Mouse (Mus musculus) left cerebral cortex, adult 9 months (tissue): Measurements from ENCODE around the gene Fam43b.
"Not testable (repeated sequence)": the region's sequence is repeated elsewhere in the genome, so short reads cannot be mapped to it uniquely, and the experiment has no call there.

ENCODE experiments used
- DNase-seq, 2 experiments: peaks; one replicate each; pipeline ENCODE4 v3.0.0; 2022; ENCODE audit warnings: low spot score in 2 of 2

Fam43b gene

GRCm38 (mm10) chr4:138395971-138396645, at the start of gene Fam43b:
Fam43b (minus strand) TSS chr4:138396528.
- peak in 1 of 2 experiments; percentile 83 for DNase-seq

- no peak for DNase-seq
Observed at GRCm38 (mm10) chr4:138444941-138445340, 48.6 kb upstream of the Fam43b start.

DNA sequence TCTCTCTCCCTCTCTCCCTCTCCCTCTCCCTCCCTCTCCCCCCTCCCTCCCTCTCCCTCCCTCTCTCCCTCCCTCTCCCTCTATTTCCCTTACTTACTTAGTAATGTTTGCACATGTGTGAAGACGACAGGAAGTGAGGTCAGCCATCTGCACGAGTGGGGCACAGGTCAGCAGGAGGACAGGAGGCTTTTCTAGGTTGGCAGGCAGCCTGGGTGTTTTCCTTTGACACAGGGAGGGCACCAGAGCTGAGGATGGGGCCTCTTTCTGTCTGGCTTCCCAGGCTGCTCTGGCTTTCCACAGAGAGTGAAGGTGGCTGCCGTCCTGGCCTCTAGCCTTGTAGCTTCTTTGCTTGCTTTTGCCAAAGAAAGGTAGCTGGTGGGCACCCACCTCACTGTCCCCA, 43.7 kb upstream of the Fam43b start:
- no peak for DNase-seq

DNA sequence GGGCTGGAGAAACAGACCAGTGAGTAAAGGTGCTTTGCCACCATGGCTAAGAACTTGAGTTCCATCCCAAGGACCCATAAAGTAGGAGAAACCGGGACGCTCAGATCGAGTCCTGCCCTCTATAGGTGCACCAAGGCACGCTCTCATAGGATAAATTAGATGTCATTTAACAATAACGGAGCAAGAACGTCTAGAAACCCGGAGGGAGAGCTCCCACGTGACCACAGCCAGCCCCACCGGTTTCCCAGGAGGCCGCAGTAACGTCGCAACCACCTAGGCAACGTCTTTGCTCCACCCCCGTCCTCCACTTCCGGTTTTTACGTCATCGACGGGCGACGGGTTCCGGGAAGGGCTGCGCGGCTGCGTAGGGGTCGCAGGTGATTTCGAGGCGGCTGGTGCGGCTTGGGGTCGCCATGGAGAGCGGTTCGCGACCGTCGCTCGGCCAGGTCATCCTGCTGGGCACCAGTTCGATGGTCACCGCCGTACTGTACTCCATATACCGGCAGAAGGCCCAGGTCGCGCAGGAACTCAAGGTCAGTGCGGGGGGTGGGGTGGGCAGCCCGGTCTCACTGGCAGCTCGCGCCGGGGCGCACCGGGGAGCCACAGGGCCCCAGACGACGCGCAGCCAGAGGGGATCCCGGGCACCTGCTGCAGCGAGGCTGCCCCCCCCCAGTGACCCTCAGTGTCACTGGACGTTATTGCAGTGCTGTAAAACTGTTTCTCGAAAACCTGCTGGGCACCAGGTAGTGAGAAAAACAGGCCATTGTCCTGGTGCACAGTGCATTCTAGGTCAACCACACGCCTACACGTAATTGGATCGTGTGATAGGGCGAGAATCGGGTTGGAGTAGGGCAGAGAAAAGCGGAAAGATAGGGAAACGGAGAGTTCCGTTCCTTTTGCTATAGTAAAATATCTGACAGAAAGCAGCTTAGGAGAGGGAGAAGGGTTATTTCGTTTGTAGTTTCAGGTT, 38.3 kb upstream of the Fam43b start, which contains the start of gene Mul1:
Gene Mul1 (plus strand): TSS at position 325 of the 970 bp plus-strand sequence.
- peak; percentile 94 to 96 for DNase-seq

GRCm38 (mm10) chr4:138431340-138431739, 35.0 kb upstream of the Fam43b start:
- no peak for DNase-seq

DNA sequence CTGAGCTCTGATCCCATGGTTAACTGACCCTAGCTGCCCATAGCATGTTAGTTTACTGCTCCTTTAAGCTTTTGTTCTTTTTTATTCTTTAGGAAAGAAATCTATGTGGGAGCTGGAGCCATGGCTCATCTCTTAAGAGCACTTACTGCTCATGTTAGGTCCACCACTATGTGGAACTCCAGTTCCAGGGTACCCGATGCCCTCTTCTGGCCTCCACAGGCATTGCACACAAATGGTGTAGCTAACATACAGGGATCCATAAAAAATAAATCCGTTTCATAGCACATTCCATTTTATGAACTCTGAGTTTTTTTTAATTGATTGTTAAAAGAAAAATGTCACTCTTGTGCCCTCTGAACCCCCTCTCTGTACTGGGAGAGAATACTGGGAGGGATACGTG, 33.5 kb upstream of the Fam43b start:
- DNase-seq, result no peak

DNA sequence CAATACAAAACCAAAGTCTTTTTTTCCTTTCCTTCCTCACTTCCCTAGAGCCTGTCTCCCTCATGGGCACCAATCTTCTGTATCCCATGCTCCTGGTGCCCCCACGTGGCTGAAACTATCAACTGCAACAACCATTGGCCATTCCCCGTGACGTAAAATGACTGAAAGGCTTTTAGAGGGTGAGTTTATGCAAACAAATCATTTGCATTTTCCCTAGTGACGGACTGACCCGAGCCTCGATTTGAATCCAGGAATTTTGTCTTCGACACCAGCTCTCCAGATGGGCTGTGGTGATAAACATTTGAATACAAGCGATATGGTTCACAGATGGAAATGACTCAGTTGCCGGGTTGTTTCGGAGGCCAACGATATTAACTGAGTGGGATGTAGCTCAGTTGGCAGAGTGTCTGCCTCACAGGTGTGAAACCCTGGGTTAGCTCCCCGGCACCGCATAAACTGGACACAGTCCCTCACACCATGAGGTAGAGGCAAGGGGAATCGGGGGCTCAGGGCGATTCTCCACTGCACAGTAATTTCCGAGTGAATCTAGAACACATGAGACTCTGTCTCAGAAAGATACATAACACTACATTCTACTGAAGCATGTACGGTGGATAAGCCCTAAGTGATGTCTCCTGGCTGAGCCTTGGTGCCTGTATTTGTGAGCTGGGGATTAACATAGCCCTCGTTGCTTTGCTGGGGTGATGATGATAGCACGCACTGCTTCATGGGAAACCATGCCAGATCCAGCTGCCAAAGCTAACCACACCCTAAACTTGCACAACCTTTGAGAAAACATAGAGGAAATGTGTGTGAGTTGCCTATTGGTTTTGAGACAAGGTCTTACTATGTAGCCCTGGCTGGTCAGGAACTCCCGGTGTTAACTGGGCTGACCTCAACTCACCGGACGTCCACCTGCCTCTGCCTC, 30.7 kb upstream of the Fam43b start:
- DNase-seq, result peak; percentile 64 to 96

DNA sequence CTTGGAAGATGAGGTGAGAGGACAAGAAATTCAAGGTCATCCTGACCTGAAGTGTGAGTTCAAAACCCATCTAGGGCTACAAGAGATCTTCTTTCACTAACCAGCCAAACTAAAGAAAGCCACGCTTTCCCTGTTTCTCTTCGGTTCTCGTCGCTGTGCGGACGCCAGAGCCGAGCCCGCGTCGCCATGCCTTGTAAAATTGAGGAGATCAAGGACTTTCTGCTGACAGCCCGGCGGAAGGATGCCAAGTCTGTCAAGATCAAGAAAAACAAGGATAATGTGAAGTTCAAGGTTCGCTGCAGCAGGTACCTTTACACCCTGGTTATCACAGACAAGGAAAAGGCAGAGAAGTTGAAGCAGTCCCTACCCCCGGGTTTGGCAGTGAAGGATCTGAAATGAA, 29.3 kb upstream of the Fam43b start:
- not testable (repeated sequence) for DNase-seq

GRCm38 (mm10) chr4:138425028-138425427, 28.7 kb upstream of the Fam43b start:
- DNase-seq, result no peak

GRCm38 (mm10) chr4:138418340-138418957, 22.1 kb upstream of the Fam43b start:
- no peak for DNase-seq

DNA sequence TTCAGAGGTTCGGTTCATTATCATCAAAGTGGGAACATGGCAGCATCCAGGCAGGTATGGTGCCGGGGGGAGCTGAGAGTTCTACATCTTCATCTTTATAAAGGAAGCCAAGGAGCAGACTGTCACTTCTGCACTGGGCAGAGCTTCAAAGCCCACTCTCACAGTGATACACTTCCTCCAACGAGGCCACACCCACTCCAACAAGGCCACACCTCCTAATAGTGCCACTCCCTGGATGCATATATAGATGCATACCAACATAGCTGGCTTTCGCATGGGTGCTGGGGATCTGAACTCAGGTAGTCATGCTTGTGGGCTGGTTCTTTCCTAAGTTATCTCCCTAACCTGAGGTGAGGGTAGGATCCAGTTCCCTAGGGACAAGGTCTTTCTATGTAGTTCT, 21.6 kb upstream of the Fam43b start:
- DNase-seq, result no peak

DNA sequence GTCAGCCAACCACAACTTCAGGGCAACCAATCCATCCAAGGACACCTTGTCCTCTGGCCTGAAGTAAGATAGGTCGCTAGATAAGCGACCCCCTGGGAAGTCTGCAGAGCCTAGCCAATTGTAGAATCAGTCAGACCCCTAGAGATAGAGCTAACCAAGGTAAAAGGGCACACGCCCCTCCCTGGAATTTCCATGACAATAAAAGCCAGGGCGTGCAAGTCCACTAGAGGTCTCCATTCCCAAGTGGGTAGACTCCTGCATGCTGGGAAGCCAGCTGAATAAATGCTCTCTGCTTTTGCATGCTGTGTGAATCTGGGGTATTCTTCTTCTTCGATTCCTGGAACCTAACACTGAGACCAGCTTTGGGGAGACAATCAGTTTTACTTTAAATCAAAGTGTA, 20.1 kb upstream of the Fam43b start:
- DNase-seq, result no peak

DNA sequence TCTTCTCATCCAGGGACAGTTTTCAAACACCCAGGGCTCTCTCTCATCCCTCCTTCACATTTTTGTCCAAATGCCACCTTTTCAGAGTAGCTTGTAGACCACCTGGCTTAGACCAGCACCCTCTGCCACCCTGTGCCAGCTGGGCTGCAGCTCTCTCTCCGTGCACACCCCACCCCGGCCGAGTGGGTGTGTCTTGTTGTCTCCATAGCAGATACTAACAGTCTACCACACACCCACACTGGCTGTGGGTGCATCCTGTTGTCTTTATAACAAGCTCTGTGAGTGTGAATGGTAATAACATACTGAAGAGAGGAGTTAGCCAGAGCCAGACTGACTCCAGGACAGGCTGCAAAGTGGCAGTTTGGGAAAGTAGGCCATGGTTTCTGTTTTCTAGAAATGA, 19.7 kb upstream of the Fam43b start:
- DNase-seq, result peak in 1 of 2 experiments; percentile 73

DNA sequence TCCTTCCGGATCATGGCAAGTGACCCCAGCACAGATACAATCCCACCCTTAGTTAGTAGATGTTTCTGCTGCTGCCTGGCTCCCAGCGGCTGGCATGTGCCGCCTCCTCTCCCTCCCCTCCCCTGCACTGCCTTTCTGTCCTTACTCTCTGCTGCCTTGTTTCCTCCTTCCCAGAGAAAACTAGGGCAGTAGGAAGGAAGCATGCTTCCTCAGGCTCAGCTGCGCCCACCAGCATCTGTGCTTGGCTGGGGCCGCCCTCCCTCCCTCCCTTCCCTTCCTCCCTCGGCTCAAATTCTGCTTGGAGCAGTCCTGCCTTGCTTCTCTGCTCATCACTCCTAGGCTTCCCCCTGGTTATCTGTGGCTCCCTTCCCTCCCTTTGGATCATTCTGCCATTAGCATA, 18.4 kb upstream of the Fam43b start:
- peak; percentile 58 to 67 for DNase-seq

GRCm38 (mm10) chr4:138411504-138412121, 15.3 kb upstream of the Fam43b start:
- DNase-seq, result no peak

- no peak for DNase-seq
Observed at GRCm38 (mm10) chr4:138411011-138411410, 14.7 kb upstream of the Fam43b start.

GRCm38 (mm10) chr4:138407479-138408194, 11.3 kb upstream of the Fam43b start:
- DNase-seq, result no peak

- peak in 1 of 2 experiments; percentile 30 for DNase-seq
Observed at GRCm38 (mm10) chr4:138404806-138405205, 8.5 kb upstream of the Fam43b start.

DNA sequence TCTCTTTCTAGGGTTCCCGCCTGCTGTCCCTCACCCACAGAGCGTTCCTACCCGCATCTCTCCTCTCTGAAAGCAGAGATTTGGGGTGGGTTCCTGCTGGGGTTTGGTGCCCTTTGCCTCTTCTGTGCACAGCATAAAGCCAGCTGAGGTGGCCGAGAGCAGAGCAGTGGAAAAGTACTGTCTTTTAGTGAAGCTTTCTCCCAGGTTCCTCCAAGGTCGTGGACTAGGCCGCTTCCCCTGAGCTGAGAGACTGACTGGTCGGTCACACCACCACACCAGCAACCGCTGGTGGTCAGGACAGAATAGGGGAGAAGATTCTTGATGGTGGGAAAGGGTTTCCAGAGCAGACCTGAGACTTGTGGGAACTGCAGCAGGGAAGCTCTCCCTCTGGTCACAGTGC, 383 bp upstream of the Fam43b start:
- no peak for DNase-seq
